Mouse (Mus musculus): ENCODE measurements around the gene Slpi. TPM values are rescaled to one million over a fixed set of nuclear protein-coding genes. Genes with fewer than 3 reads are reported as not detected.
"Not testable (repeated sequence)": the region's sequence is repeated elsewhere in the genome, so short reads cannot be mapped to it uniquely, and the experiment has no call there.

The Slpi gene
- polyA plus RNA-seq, 1 experiment: 9.4 TPM

DNA sequence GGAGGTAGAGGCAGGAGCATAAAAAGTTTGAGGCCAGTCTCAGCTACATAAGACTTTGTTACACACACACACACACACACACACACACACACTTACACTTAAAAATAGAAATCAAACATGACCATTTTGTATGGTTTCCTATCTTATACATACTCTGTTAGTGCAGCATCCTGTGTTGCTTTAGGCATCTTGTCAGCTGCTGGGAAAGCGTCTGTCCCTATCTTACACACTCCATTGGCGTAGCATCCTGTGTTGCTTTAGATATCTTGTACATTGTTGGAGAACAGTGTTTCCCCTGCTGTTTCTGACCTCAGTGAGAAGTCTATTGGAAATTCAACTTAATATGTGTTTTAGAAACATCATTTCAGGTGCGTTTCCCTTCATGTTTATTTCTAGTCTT is 36.2 kb downstream of the Slpi start:
- Histone ChIP-seq H3K4me3 (no peak overlapping the region), H3K79me2 (ENCODE audit: control insufficient read depth, insufficient read depth) (no peaks in the 10 kb centered on the region), H3K4me2 (ENCODE audit: low read depth) (no peak overlapping the region), H3ac (ENCODE audit: control insufficient read depth, insufficient read length) (no peak overlapping the region), H3K36me3 (ENCODE audit: control insufficient read depth, insufficient read depth) (no peaks in the 10 kb centered on the region), H3K27me3 (ENCODE audit: control insufficient read depth, insufficient read depth, insufficient read length) (no peaks in the 10 kb centered on the region)
- no peak for TF ChIP-seq MYOD1 (IDR thresholded peaks at IDR 0.05; ENCODE audit: control insufficient read depth in 1 of 3, insufficient read length in 2 of 3, low read depth in 2 of 3)
- no peak for TF ChIP-seq CEBPB (IDR thresholded peaks at IDR 0.05; ENCODE audit: insufficient read depth, poor library complexity, severe bottlenecking)
- no peak for TF ChIP-seq POLR2A (IDR thresholded peaks at IDR 0.05; ENCODE audit: insufficient read length, low read depth)
- TF ChIP-seq POLR2AphosphoS2 (IDR thresholded peaks at IDR 0.05; ENCODE audit: insufficient read length, low read depth): no peak
- TF ChIP-seq TCF3 (IDR thresholded peaks at IDR 0.05; ENCODE audit: insufficient read length, low read depth): no peak
- TF ChIP-seq USF1 (IDR thresholded peaks at IDR 0.05; ENCODE audit: low read depth): no peak
- no peak for TF ChIP-seq MAX (IDR thresholded peaks at IDR 0.05; ENCODE audit: low read depth)
- TF ChIP-seq MYOG (IDR thresholded peaks at IDR 0.05; ENCODE audit: control insufficient read depth in 1 of 3, insufficient read depth in 1 of 3, insufficient read length in 2 of 3, low read depth in 2 of 3): no peak
- TF ChIP-seq SRF (IDR thresholded peaks at IDR 0.05; ENCODE audit: control insufficient read depth, insufficient read length, low read depth): no peak
- no peak for TF ChIP-seq REST (IDR thresholded peaks at IDR 0.05; ENCODE audit: insufficient read depth, insufficient read length)
- no peak for TF ChIP-seq E2F4 (IDR thresholded peaks at IDR 0.05; ENCODE audit: insufficient read depth)
- no peak for TF ChIP-seq TCF12 (IDR thresholded peaks at IDR 0.05; ENCODE audit: insufficient read depth, poor library complexity, severe bottlenecking)

- TF ChIP-seq MYOD1 (IDR thresholded peaks at IDR 0.05; ENCODE audit: control insufficient read depth in 1 of 3, insufficient read length in 2 of 3, low read depth in 2 of 3) (no peak), SRF (IDR thresholded peaks at IDR 0.05; ENCODE audit: control insufficient read depth, insufficient read length, low read depth) (no peak), CEBPB (IDR thresholded peaks at IDR 0.05; ENCODE audit: insufficient read depth, poor library complexity, severe bottlenecking) (no peak), TCF3 (IDR thresholded peaks at IDR 0.05; ENCODE audit: insufficient read length, low read depth) (no peak), E2F4 (IDR thresholded peaks at IDR 0.05; ENCODE audit: insufficient read depth) (no peak), POLR2AphosphoS2 (IDR thresholded peaks at IDR 0.05; ENCODE audit: insufficient read length, low read depth) (no peak), MAX (IDR thresholded peaks at IDR 0.05; ENCODE audit: low read depth) (no peak), POLR2A (IDR thresholded peaks at IDR 0.05; ENCODE audit: insufficient read length, low read depth) (no peak), TCF12 (IDR thresholded peaks at IDR 0.05; ENCODE audit: insufficient read depth, poor library complexity, severe bottlenecking) (no peak)
- H3K4me3 ChIP-seq: no peak overlapping the region
- H3K79me2 ChIP-seq (ENCODE audit: control insufficient read depth, insufficient read depth): no peaks in the 10 kb centered on the region
- no peaks in the 10 kb centered on the region for H3K36me3 ChIP-seq (ENCODE audit: control insufficient read depth, insufficient read depth)
- H3K27me3 ChIP-seq (ENCODE audit: control insufficient read depth, insufficient read depth, insufficient read length): no peaks in the 10 kb centered on the region
- H3K4me2 ChIP-seq (ENCODE audit: low read depth): no peak overlapping the region
- H3ac ChIP-seq (ENCODE audit: control insufficient read depth, insufficient read length): no peak overlapping the region
Observed at GRCm38 (mm10) chr2:164348980-164349379, 39.9 kb downstream of the Slpi start.

- H3ac ChIP-seq (ENCODE audit: control insufficient read depth, insufficient read length); H3K79me2 ChIP-seq (ENCODE audit: control insufficient read depth, insufficient read depth); H3K4me3 ChIP-seq; H3K27me3 ChIP-seq (ENCODE audit: control insufficient read depth, insufficient read depth, insufficient read length); H3K4me2 ChIP-seq (ENCODE audit: low read depth); H3K36me3 ChIP-seq (ENCODE audit: control insufficient read depth, insufficient read depth): not testable (repeated sequence)
Observed at GRCm38 (mm10) chr2:164347697-164348096, 41.2 kb downstream of the Slpi start.

GRCm38 (mm10) chr2:164343732-164344131 is 45.2 kb downstream of the Slpi start:
- not testable (repeated sequence) for H3ac ChIP-seq (ENCODE audit: control insufficient read depth, insufficient read length); H3K79me2 ChIP-seq (ENCODE audit: control insufficient read depth, insufficient read depth); H3K36me3 ChIP-seq (ENCODE audit: control insufficient read depth, insufficient read depth); H3K4me3 ChIP-seq; H3K27me3 ChIP-seq (ENCODE audit: control insufficient read depth, insufficient read depth, insufficient read length); H3K4me2 ChIP-seq (ENCODE audit: low read depth)

GRCm38 (mm10) chr2:164332440-164332839 is 56.5 kb downstream of the Slpi start, which contains the start of gene Svs5:
Svs5 (plus strand) TSS chr2:164332740.
- H3K4me3 ChIP-seq; H3K4me2 ChIP-seq (ENCODE audit: low read depth); H3K36me3 ChIP-seq (ENCODE audit: control insufficient read depth, insufficient read depth); H3ac ChIP-seq (ENCODE audit: control insufficient read depth, insufficient read length); H3K79me2 ChIP-seq (ENCODE audit: control insufficient read depth, insufficient read depth): not testable (repeated sequence)
- peaks cover 16% of the 10 kb centered on the region for H3K27me3 ChIP-seq (ENCODE audit: control insufficient read depth, insufficient read depth, insufficient read length)

- Histone ChIP-seq H3K4me3 (no peak overlapping the region), H3K4me2 (ENCODE audit: low read depth) (no peak overlapping the region), H3K27me3 (ENCODE audit: control insufficient read depth, insufficient read depth, insufficient read length) (no peaks in the 10 kb centered on the region), H3ac (ENCODE audit: control insufficient read depth, insufficient read length) (no peak overlapping the region), H3K36me3 (ENCODE audit: control insufficient read depth, insufficient read depth) (no peaks in the 10 kb centered on the region), H3K79me2 (ENCODE audit: control insufficient read depth, insufficient read depth) (no peaks in the 10 kb centered on the region)
- TF ChIP-seq REST (IDR thresholded peaks at IDR 0.05; ENCODE audit: insufficient read depth, insufficient read length): no peak
- no peak for TF ChIP-seq MYOG (IDR thresholded peaks at IDR 0.05; ENCODE audit: control insufficient read depth in 1 of 3, insufficient read depth in 1 of 3, insufficient read length in 2 of 3, low read depth in 2 of 3)
- TF ChIP-seq POLR2AphosphoS2 (IDR thresholded peaks at IDR 0.05; ENCODE audit: insufficient read length, low read depth): no peak
- no peak for TF ChIP-seq E2F4 (IDR thresholded peaks at IDR 0.05; ENCODE audit: insufficient read depth)
- TF ChIP-seq TCF12 (IDR thresholded peaks at IDR 0.05; ENCODE audit: insufficient read depth, poor library complexity, severe bottlenecking): no peak
- no peak for TF ChIP-seq USF1 (IDR thresholded peaks at IDR 0.05; ENCODE audit: low read depth)
- TF ChIP-seq TCF3 (IDR thresholded peaks at IDR 0.05; ENCODE audit: insufficient read length, low read depth): no peak
- no peak for TF ChIP-seq POLR2A (IDR thresholded peaks at IDR 0.05; ENCODE audit: insufficient read length, low read depth)
- TF ChIP-seq CEBPB (IDR thresholded peaks at IDR 0.05; ENCODE audit: insufficient read depth, poor library complexity, severe bottlenecking): no peak
- no peak for TF ChIP-seq SRF (IDR thresholded peaks at IDR 0.05; ENCODE audit: control insufficient read depth, insufficient read length, low read depth)
- no peak for TF ChIP-seq MAX (IDR thresholded peaks at IDR 0.05; ENCODE audit: low read depth)
Observed at GRCm38 (mm10) chr2:164320983-164321382, 67.9 kb downstream of the Slpi start.

DNA sequence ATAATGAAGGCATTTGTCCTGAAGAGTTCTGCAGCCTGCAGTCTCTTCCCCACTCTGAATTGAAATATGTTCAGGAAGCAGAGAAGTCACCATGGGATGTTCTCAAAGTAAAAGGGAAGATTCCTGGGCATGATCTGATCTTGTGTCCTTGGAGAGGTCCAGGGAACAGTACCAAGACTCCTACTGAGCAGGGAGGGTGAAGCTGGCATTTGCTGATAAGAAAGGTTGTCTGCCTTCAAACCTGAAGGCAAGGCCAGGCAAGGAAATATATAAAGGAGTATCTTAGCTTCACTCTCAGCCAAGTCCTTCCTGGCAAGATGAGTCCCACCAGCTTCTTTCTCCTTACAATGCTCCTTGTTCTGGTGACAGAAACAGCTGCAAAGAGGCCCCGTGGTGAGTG is 72.4 kb downstream of the Slpi start, which contains the start of gene Svs6:
TSS of gene Svs6 (plus strand) at position 301 of the 400 bp plus-strand sequence.
- H3K27me3 ChIP-seq (ENCODE audit: control insufficient read depth, insufficient read depth, insufficient read length); H3K4me3 ChIP-seq; H3K4me2 ChIP-seq (ENCODE audit: low read depth); H3K36me3 ChIP-seq (ENCODE audit: control insufficient read depth, insufficient read depth); H3ac ChIP-seq (ENCODE audit: control insufficient read depth, insufficient read length); H3K79me2 ChIP-seq (ENCODE audit: control insufficient read depth, insufficient read depth): not testable (repeated sequence)

GRCm38 (mm10) chr2:164315460-164315859 is 73.4 kb downstream of the Slpi start:
- H3K4me2 ChIP-seq (ENCODE audit: low read depth); H3K4me3 ChIP-seq; H3K36me3 ChIP-seq (ENCODE audit: control insufficient read depth, insufficient read depth); H3K79me2 ChIP-seq (ENCODE audit: control insufficient read depth, insufficient read depth); H3ac ChIP-seq (ENCODE audit: control insufficient read depth, insufficient read length); H3K27me3 ChIP-seq (ENCODE audit: control insufficient read depth, insufficient read depth, insufficient read length): not testable (repeated sequence)
